Mouse (Mus musculus) left cerebral cortex, postnatal 36 days (tissue): Measurements from ENCODE around the gene Atf6b. TPM values are rescaled to one million over a fixed set of nuclear protein-coding genes. Genes with fewer than 3 reads are reported as not detected.

Source experiments
- DNase-seq, 2 experiments: peaks; one replicate each; pipeline ENCODE4 v3.0.0; 2021 to 2022; ENCODE audit warnings: low spot score in 2 of 2, mixed read lengths in 1 of 2
- intact Hi-C: fragments of 180-260 bp; cut with DNase I; formaldehyde crosslinking; loops from one replicate; pipeline ENCODE4 v1.15.1; 2025
- total RNA-seq, 2 experiments: library from RNA; stranded (reverse); gene quantifications; 2 replicates each; pipeline ENCODE4 v1.2.3; 2021

The Atf6b gene
- total RNA-seq, 2 experiments from 2014 or later, result 63.9 to 66.4 TPM

DNA sequence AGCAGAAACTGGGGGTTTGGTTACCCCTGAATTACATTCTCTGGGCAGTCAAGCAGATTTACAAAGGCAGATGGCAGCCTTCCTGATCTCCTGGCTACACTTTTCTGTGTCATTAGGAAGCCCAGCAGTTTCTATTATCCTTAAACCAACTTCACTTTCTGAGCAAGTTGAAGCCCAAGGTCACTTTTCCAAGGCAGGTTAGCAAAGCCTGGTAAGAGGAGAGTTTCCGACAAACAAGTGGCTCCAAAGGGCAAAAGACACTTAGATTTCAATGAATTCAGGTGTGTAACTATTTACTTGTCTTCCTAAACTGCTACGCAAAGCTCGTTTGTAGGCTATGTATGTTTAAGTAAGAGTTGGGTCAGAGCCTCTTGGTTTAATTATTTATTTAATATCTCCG lies 3.6 kb upstream of the Atf6b start:
- intact Hi-C loops, result no loop called here
- DNase-seq, result no peak

DNA sequence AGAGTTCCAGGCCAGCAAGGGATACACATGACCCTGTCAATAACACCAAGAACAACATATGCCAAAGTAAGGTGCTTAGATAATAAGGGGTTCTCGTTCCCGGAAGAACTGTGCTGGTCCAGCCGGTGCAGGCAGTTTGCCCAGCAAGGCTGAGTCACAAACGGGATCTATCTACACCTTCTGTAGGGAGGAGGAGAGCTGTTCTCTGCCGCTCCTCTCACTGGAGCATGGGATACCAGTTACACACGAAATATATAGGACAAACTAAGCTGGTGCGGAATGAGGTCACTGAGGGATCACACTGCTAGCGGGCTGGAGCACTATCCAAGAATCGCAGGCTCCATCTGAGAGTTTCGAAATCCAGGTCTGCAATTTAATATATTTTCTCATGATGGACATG lies 3.0 kb upstream of the Atf6b start:
- intact Hi-C loops, result no loop called here
- no peak for DNase-seq

DNA sequence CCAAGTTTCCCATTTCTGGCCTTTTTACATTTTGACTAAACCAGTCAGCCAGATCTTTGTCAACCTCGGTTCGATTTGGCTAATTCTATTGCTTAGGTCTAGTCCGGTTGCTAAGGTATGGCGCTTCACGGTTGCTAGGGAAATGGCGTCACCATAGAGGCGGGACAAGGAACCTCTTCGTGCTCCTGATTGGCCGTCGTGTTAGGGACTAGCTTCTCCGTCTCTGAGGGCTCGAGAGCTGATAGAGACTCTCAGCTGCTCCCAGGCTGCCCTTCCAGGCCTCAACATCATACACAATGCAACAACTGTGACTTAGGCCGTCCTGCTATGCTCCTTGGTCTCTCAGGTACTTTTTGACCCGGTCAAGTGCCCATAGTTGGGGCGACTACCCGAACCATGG lies 2.3 kb upstream of the Atf6b start, which contains the start of gene Fkbpl:
TSS of gene Fkbpl (plus strand) at position 157 of the 400 bp plus-strand sequence.
- DNase-seq, result peak; percentile 92 to 96
- intact Hi-C loops, result no loop called here

DNA sequence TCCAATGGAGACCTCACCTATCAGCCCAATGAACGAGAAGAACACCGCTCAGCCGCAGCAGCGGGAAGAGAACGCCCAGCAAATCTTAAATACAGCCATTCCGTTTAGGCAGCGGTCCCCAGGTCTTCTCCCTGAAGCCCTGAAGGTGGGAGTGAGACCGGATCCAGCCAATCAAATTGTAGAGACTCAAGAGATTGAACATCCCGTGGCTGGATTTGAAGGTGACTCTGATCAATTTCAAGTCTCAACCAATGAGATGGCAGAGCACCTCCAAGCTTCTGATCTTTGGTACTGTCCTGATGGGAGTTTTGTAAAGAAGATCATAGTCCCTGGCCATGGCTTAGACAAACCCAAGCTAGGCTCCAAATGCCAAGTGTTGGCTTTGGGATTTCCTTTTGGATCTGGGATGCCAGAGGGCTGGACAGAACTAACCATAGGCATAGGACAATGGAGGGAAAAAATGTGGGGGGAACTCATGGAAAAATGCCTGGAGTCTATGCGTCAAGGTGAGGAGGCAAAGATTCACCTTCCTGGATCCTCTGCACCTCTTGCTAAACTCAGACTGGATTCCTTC lies 1.6 kb upstream of the Atf6b start:
- DNase-seq, result no peak
- intact Hi-C loops, result no loop called here

DNA sequence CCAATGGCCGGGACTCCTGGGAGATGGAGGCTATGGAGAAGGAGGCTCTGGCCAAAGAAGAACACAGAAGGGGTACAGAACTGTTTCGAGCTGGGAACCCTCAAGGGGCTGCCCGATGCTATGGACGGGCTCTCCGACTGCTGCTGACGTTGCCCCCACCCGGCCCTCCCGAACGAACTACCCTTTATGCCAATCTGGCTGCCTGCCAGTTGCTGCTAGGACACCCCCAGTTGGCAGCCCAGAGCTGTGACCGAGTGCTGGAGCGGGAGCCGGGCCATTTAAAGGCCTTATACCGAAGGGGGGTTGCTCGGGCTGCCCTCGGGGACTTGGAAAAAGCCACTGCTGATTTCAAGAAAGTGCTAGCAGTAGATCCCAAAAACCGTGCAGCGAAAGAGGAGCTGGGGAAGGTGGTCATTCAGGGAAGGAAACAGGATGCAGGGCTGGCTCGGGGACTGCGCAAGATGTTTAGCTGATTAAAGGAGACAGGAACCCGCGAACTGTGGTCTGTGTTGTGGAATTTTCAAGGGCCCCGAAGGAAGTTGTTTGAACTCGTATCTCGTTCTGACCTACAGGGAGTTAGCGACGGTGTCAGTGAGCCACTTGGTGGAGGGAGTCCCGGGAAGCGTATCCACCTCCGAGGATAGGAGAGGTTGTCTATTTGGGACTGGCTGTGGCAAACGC lies 975 bp upstream of the Atf6b start:
- intact Hi-C loops, result no loop called here
- DNase-seq, result no peak

DNA sequence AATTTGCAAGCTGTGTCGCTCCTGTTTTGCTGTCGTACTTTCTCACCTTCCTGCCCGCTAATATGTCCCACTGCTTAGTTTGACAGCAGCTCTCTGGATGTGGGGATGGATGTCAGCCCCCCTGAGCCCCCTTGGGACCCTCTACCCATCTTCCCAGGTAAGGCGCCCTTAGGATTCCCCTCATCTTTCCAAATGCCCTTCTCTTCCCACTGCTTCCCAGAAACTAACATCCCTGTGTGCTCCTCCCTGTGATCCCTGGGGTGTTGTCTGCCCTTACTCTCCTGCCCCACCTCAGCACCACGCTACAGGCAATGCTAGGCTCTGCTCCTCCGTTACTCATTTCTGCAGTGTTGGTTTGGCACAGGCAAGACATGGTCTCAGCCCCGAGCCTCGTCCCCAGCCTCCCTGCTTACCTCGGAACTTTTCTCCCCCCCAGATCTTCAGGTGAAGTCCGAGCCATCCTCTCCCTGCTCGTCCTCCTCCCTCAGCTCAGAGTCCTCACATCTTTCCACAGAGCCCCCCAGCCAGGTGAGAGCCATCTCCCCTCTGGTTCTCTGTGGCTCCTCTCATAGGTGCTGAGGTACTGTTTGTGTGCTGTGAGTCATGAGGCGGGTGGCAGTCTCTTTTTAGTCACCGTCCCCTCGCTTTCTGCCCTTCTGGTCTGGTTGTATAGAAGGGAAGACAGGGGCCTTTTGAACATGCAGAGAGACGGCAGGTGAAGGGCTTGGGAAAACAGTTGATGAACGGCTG lies 1.4 kb downstream of the Atf6b start:
- intact Hi-C loops, result no loop called here
- DNase-seq, result no peak

DNA sequence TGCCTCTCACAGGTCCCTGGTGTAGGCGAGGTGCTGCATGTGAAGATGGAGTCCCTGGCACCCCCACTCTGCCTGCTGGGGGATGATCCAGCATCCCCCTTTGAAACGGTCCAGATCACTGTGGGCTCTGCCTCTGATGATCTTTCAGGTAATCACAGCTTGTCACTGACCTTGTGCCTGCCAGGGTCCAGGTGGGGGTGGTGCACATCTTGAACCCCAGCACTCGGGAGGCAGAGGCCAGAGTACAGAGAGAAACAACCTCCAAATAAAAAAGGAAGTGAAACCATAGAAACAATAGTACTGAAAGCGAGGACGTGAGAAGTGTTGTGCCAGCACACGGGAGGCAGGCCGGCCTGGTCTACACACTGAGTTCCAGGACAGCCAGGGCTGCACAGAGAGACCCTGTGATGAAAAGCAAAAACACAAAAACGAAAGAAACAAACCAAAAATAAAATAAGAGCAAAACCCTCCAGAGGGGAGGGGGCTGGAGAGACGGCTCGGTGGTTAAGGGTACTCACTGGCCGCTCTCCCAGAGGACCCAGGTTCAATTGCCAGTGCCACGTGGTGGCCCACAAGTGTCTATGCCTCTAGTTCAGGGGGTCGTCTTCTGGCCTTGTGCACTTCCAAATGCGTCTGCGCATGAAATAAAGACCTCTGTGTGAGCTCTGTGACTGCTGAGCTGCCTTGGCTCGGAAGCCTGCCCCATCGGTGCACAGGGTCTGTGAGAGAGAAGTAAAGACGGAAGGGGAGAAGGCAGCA lies 2.3 kb downstream of the Atf6b start:
- intact Hi-C loops, result no loop called here
- no peak for DNase-seq

DNA sequence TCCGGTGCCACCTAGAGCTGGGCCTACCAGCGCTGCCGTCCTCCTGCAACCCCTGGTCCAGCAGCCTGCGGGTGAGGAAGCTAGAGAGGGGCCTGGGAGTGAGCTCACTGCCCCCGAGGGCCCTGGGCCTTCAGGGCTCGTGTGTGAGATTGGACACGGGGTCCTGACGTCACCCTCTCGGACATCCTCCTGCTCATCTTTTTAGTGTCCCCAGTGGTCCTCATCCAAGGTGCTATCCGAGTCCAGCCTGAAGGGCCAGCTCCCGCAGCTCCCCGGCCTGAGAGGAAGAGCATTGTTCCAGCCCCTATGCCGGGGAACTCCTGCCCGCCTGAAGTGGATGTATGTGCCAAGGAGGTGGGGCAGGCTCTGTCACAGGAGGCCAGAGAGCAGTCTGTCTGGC lies 3.8 kb downstream of the Atf6b start:
- DNase-seq, result no peak
- intact Hi-C loops, result loop anchor here (5.0 kb wide), 1 partner anchor 187 kb away; the partner anchor contains the start of genes Dxo and Stk19

DNA sequence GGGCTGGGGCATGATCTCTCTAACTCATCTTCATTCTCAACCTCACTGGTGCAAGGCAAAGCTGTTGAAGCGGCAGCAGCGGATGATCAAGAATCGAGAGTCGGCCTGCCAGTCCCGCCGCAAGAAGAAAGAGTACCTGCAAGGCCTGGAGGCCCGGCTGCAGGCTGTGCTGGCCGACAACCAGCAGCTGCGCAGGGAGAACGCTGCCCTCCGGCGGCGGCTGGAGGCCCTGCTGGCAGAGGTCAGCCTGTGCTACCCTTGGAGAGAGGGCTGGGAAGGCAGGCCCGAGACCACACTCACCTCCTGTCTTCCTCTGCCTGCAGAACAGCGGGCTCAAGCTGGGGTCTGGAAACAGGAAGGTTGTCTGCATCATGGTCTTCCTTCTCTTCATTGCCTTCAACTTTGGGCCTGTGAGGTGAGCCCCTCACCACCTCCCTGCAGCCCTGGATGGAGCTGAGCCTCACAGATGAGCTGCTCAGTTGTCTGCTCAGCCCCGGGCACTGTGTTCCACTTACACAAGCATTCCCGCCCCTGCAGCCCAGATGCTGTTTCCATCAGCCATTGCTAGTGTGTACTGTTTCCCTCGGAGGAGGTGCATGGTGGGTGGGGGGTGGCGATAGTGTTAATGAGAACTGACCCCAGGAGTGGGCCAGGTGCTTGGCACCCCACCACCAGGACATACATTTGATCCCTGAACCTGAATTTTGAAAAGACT lies 4.7 kb downstream of the Atf6b start:
- intact Hi-C loops, result loop anchor here (5.0 kb wide), 1 partner anchor 186 kb away; the partner anchor contains the start of genes Dxo and Stk19
- no peak for DNase-seq

DNA sequence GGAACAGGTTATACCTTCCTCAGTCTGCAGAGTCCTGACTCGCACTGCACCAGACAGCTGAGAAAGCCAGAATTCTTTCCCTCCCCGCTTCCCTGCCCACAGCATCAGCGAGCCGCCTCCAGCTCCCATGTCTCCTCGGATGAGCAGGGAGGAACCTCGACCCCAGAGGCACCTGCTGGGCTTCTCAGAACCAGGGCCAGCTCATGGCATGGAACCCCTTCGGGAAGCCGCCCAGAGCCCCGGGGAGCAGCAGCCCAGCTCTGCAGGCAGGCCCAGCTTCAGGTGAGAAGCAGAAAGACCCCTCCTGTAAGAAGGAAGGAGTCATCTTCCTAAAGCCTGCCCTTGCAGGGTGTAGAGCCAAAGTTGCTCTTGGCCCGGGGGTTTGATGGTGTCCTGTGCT lies 5.6 kb downstream of the Atf6b start:
- intact Hi-C loops, result loop anchor here (5.0 kb wide), 1 partner anchor 185 kb away; the partner anchor contains the start of genes Dxo and Stk19
- no peak for DNase-seq

DNA sequence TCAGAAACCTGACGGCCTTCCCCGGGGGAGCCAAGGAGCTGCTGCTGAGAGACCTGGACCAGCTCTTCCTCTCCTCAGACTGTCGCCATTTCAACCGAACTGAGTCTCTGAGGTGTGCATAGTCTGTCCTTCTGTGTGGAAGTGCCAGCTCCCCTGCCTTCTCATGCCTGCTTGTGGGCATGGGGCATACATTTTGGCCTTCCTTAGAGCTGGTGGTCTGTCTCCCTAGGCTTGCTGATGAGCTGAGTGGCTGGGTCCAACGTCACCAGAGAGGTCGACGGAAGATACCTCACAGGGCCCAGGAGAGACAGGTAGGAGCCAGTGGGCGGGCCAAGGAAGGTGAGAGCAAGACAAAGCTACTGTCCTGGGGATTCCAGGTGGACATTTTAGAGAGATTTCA lies 6.0 kb downstream of the Atf6b start:
- DNase-seq, result no peak
- intact Hi-C loops, result loop anchor here (5.0 kb wide), 1 partner anchor 184 kb away; the partner anchor contains the start of genes Dxo and Stk19

DNA sequence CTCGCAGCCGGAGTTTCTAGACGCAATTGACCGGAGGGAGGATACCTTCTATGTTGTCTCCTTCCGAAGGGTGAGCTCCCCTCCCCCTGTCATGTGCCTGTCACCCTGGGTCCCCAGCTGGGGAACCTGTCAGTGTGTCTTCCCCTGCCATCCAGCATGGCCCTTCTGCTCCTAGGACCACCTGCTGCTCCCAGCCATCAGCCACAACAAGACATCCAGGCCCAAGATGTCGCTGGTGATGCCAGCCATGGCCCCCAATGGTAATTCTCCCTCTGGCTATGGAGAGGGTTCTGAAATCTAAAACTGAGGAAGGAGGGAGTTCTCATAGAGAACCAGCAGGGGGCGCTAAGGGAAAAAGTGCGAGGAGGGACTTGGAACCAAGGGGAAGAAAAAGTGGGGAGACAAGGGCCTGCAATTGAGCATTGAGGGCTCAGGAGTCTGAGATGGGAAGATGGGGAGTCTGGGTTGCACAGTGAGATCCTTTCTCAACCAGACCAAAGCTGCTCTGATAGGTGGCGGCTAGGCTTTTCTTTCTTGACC lies 6.9 kb downstream of the Atf6b start:
- intact Hi-C loops, result loop anchor here (2.0 to 5.0 kb wide), 2 partner anchors 59 to 183 kb away; partner anchors contain the start of genes Dxo and Stk19
- no peak for DNase-seq

DNA sequence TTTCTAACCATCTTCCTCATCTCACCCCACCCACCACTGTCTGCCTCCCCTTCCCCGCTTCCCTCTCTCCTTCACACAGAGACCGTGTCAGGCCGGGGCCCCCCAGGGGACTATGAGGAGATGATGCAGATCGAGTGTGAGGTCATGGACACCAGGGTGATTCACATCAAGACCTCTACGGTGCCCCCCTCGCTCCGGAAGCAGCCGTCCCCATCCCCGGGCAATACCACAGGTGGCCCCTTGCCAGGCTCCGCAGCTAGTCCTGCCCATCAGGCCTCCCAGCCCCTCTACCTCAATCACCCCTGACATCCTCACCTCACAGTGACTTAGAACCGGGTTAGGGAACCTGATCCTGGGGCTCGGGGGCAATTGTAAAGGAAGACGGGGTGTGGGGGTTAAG lies 7.4 kb downstream of the Atf6b start:
- intact Hi-C loops, result loop anchor here (2.0 to 5.0 kb wide), 2 partner anchors 58 to 183 kb away; partner anchors contain the start of genes Dxo and Stk19
- DNase-seq, result no peak

DNA sequence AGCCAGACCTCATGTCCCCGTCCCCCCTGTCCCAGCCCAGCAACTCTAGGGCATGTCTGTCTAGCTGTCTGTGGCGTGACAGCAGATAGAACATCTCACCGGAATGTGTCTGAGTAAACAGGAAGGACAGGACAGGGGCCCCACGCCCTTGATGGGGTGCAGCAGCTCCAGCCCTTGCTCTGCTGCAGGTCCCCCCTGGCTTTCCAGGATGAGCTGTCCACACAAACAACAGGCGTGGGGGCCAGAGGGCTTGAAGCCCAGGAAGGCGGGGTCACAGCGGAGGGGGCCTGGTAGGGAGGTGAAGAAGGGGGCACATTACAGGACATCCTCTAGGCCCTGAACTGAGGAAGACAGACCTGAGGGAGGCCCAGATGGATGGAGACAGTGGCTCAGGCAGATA lies 8.2 kb downstream of the Atf6b start:
- intact Hi-C loops, result loop anchor here (2.0 kb wide), 1 partner anchor 58 kb away; no protein-coding TSS in a partner anchor
- DNase-seq, result no peak

DNA sequence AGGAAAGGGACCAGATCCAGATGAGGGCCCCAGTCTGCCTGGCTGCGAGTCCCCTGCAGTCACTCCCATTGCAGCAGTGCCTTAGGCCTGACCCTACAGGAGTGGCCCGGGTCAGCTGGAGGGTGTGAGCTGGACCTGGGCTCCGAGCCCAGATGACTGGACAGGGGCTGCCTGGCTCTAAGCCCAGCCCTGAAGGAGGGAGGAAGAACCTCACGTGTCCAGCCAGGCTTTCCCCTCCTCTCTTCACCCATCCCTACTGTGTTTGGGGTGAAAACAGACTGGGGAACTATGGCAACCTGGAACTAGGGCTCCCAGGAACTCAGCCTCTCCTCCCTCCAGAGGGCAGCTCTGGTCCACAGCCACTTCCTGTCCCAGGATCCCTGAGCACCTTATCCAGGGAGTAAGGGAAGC lies 8.6 kb downstream of the Atf6b start:
- intact Hi-C loops, result loop anchor here (2.0 kb wide), 1 partner anchor 57 kb away; no protein-coding TSS in a partner anchor
- peak in 1 of 2 experiments; percentile 64 for DNase-seq

DNA sequence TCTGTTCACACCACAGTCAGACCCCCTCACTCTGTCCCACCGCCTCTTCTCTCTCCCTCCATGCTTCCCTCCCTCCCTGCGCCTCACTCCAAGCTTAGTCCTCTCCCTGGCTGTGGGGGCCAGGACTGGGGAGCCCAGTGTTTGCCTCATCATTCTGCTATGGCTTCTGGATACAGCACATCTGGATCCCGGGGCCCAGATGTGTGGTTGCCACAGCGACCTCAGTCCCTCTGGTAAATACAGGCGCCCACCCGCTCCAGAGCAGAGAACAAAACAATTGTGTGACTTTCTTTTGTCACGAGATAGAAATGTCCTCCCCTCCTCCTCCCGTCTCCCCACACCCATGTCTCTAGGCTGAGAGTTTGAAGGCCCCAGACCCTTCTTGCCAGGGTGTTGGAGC lies 9.7 kb downstream of the Atf6b start:
- intact Hi-C loops, result no loop called here
- DNase-seq, result no peak

DNA sequence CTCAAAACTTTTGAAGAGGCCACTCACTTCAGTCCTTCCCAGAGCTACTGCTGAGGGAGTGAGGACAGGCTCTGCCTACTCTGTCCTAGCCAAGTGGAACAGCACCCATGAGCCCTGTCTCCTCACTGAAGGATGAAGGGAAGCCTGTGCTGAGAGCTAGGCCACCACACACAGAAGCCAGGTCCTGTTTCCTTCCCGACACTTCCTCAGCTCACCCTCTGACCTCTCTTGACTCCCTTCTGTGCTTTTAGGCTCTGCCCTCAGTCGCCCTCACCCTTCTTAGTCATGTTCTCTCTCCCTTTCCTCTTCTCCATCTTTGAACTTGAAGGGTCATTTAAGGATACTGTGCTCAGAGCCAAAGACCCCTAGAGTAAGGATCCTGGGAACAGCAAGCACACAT lies 10.3 kb downstream of the Atf6b start:
- DNase-seq, result no peak
- intact Hi-C loops, result no loop called here

DNA sequence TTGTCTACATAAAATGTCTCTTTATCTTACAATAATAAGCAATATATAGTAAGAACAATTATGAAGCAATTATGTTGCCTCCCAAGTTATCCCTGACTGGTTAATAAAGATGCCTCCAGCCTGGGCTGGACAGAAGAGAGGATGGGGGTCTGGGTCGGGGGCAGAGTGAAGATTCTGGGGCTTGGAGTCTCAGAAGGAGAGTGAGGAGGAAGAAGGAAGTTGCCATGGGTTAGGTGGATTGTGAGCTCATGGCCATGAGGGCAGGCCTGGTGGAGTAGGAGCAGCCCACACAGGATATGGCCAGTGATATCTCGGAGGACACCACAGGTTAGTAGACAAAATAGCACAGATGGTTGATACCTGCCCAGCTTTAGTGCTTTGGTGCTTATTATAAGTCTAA lies 11.2 kb downstream of the Atf6b start:
- intact Hi-C loops, result no loop called here
- DNase-seq, result no peak

DNA sequence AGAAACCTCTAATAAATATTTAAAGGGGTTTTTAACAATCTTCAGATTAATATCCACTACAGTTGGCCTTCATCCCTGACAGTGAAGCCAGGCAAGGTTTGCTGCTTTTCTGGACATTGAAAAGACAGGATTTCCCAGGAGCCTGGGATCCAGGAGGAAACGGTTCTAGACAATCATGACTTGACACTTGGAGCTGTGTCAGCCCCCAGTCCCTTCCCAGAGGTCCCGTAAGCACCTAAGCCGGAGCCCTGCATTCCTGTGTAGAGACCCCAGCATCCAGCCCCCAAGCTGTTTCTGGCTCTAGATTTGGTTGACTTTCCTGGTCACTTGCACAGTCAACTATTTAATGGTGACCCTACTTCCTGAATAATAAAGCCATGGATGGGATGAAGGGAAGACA lies 11.6 kb downstream of the Atf6b start:
- DNase-seq, result no peak
- intact Hi-C loops, result no loop called here
